Mouse (Mus musculus): ENCODE results near the gene Bcorl1. TPM values are rescaled to one million over a fixed set of nuclear protein-coding genes. Genes with fewer than 3 reads are reported as not detected.

Bcorl1 gene
- polyA plus RNA-seq, 1 experiment, result 3.5 TPM

DNA sequence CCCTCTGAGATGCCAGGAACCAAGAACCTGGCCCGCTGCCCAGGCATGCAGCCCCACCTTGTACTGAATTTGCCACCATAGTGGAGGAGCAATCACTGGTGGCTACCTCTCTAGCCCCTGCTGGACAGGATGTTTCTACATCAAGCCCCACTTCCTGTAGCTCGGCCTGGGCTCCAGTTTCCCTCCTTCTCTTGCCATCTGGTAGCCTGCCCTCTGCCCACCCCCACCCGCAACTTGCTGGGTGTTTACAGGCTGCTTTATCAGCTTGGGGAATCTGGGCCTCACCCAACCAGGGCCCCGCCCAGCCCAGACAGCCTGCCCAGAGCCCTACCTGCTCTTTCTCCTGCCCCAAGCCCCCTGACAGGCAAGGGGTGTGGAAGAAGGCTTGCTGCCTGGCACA lies 97.9 kb downstream of the Bcorl1 start:
- Histone ChIP-seq H3K36me3 (ENCODE audit: control insufficient read depth, insufficient read depth, low read length) (no peaks in the 10 kb centered on the region), H3K4me1 (ENCODE audit: control insufficient read depth, insufficient read depth, low read length) (no peaks in the 10 kb centered on the region), H3K27ac (ENCODE audit: insufficient read depth, low read depth, low read length) (no peak overlapping the region), H3K4me3 (ENCODE audit: insufficient read depth, low read depth, low read length) (no peak overlapping the region), H3K27me3 (replicated peaks; ENCODE audit: control insufficient read depth, insufficient read depth, low read length) (no peaks in the 10 kb centered on the region)
- TF ChIP-seq POLR2A (IDR thresholded peaks at IDR 0.05; ENCODE audit: low read depth, low read length) (no peak), CTCF (conservative IDR thresholded peaks at IDR 0.05; ENCODE audit: insufficient read depth, insufficient read length, low read depth, low read length) (no peak)
- WGBS, result 67% methylated on average over 4 of the region's 4 CpGs
- no peak for DNase-seq

DNA sequence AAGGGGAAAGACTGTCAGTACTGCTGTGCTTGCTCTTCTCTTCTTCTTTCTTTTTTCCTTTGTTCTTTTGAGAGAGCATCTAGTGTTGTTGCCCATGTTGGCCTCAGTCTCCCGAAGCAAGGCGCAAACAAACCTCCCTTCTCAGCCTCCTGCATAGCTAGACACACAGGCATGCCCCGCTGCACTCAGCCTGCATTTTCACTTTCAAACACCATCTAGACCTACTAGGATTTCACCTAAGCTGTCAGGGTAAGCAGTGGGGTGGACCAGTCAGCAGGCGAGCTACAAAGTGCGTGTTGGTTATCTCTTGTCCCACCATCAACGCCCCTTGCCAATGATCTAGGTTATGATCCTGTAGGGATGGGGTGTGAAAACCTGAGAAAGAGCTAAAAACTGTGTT lies 100.4 kb downstream of the Bcorl1 start:
- no peak overlapping the region for H3K27ac ChIP-seq (ENCODE audit: insufficient read depth, low read depth, low read length)
- no peaks in the 10 kb centered on the region for H3K36me3 ChIP-seq (ENCODE audit: control insufficient read depth, insufficient read depth, low read length)
- no peaks in the 10 kb centered on the region for H3K27me3 ChIP-seq (replicated peaks; ENCODE audit: control insufficient read depth, insufficient read depth, low read length)
- no peak for DNase-seq
- no peak overlapping the region for H3K4me3 ChIP-seq (ENCODE audit: insufficient read depth, low read depth, low read length)
- TF ChIP-seq POLR2A (IDR thresholded peaks at IDR 0.05; ENCODE audit: low read depth, low read length) (no peak), CTCF (conservative IDR thresholded peaks at IDR 0.05; ENCODE audit: insufficient read depth, insufficient read length, low read depth, low read length) (no peak)
- no peaks in the 10 kb centered on the region for H3K4me1 ChIP-seq (ENCODE audit: control insufficient read depth, insufficient read depth, low read length)
- WGBS, result 79% methylated on average over 6 of the region's 6 CpGs

DNA sequence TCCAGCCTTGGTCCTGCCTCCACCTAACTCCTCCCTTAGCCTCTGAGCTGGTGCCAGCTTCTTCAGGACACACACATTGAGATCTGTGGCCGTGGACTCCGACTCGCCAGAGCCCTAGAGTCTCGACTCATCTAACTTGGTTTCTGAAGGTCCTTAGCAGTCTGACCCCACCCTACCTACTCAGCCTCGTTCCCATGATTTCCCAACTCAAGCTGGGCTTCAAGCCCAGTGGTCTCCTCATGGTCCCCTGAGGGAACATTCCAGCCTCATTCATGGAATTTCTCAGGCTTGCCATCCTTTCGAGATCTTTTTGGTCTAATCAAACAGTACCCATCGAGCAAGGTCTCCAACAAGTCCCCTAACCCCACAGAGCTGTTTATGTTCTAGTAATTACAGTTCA lies 100.8 kb downstream of the Bcorl1 start:
- H3K36me3 ChIP-seq (ENCODE audit: control insufficient read depth, insufficient read depth, low read length), result no peaks in the 10 kb centered on the region
- no peak overlapping the region for H3K27ac ChIP-seq (ENCODE audit: insufficient read depth, low read depth, low read length)
- H3K27me3 ChIP-seq (replicated peaks; ENCODE audit: control insufficient read depth, insufficient read depth, low read length), result no peaks in the 10 kb centered on the region
- DNase-seq, result no peak
- no peak for TF ChIP-seq CTCF (conservative IDR thresholded peaks at IDR 0.05; ENCODE audit: insufficient read depth, insufficient read length, low read depth, low read length)
- no peak for TF ChIP-seq POLR2A (IDR thresholded peaks at IDR 0.05; ENCODE audit: low read depth, low read length)
- WGBS, result 55% methylated on average over 7 of the region's 7 CpGs
- no peak overlapping the region for H3K4me3 ChIP-seq (ENCODE audit: insufficient read depth, low read depth, low read length)
- H3K4me1 ChIP-seq (ENCODE audit: control insufficient read depth, insufficient read depth, low read length), result no peaks in the 10 kb centered on the region

DNA sequence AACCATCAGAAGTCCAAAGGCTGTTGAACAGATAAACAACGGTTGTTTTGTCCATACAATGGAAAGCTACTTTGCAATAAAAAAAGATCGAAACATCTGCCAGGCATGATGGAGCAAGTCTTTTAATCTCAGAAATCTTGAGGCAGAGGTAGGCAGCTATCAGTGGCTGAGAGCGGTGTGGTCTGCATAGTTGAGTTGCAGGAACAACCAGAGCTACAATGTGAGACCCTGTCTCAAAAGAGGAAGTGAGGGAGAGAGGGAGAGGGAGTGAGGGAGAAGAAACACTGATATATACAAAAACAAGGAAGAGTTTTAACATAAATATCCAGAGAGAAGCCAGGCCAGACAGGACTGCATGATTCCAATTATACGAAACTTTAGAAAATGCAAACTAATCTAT lies 103.5 kb downstream of the Bcorl1 start:
- Histone ChIP-seq H3K4me1 (ENCODE audit: control insufficient read depth, insufficient read depth, low read length) (no peaks in the 10 kb centered on the region), H3K27me3 (replicated peaks; ENCODE audit: control insufficient read depth, insufficient read depth, low read length) (no peaks in the 10 kb centered on the region), H3K4me3 (ENCODE audit: insufficient read depth, low read depth, low read length) (no peak overlapping the region), H3K27ac (ENCODE audit: insufficient read depth, low read depth, low read length) (no peak overlapping the region), H3K36me3 (ENCODE audit: control insufficient read depth, insufficient read depth, low read length) (no peaks in the 10 kb centered on the region)
- TF ChIP-seq POLR2A (IDR thresholded peaks at IDR 0.05; ENCODE audit: low read depth, low read length) (no peak), CTCF (conservative IDR thresholded peaks at IDR 0.05; ENCODE audit: insufficient read depth, insufficient read length, low read depth, low read length) (no peak)
- no peak for DNase-seq
- WGBS, result 88% methylated on average over 4 of the region's 4 CpGs

DNA sequence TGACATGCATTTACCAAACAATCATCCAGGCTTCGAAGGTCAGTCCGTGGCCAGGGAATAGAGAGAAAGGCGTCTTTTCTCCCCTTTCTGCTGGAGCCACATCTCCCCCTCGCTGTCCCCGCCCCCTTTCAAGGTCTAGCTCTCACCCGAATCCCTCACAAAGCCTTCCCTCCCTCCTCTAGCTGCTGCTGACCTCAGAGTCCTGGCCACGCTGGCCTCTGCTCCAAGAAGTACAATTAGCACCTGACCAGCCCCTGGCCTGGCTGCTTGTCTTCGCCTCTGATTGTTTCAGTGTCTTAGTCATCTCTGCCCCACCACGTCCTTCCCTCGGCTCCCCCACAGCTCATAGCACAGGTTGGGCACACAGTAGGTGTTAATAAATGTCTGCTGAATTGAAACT lies 108.5 kb downstream of the Bcorl1 start:
- DNase-seq, result no peak
- WGBS, result 49% methylated on average over 10 of the region's 10 CpGs

DNA sequence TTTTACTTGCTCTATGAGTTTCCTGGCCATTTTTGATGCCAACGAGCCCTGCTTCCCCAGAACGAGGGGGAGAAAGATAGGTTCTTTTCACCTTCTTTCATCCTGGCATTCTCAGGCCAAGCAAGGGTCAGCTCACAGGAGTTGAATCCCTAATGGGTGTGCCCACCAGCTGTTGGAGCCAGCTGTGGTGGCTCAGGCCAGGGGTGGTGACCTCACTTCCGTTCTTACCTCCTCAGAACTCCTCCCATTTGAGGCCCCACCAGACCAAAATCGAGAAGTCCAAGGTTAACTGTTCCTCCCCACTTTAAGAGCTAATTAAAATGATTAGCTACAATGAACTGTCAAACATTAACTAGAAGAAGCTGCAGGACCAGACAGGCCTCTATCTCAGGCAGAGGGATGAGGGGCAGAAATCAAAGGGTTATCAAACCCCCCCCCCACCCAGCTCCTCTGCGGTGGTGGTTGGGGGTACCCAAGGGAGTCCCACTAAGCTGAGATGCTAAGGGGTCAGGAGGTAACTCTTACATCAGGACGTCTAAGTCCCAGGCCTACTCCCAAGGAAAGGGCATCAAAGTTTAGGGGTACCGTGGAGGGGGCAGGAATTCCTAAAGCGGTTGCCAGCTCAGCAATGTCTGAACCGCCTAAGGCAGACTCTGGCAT lies 111.2 kb downstream of the Bcorl1 start:
- TF ChIP-seq CTCF (conservative IDR thresholded peaks at IDR 0.05; ENCODE audit: insufficient read depth, insufficient read length, low read depth, low read length) (no peak), POLR2A (IDR thresholded peaks at IDR 0.05; ENCODE audit: low read depth, low read length) (no peak)
- H3K27ac ChIP-seq (ENCODE audit: insufficient read depth, low read depth, low read length), result no peak overlapping the region
- H3K36me3 ChIP-seq (ENCODE audit: control insufficient read depth, insufficient read depth, low read length), result no peaks in the 10 kb centered on the region
- peak; percentile 27 for DNase-seq
- WGBS, result 15% methylated on average over 9 of the region's 9 CpGs
- no peaks in the 10 kb centered on the region; the same call in 1 of the 2 replicates for H3K27me3 ChIP-seq (replicated peaks; ENCODE audit: control insufficient read depth, insufficient read depth, low read length)
- H3K4me3 ChIP-seq (ENCODE audit: insufficient read depth, low read depth, low read length), result peak overlapping the region; percentile 72
- no peaks in the 10 kb centered on the region for H3K4me1 ChIP-seq (ENCODE audit: control insufficient read depth, insufficient read depth, low read length)

More for the DNA sequence above, 108.5 kb downstream of the Bcorl1 start:
- no peaks in the 10 kb centered on the region for H3K4me1 ChIP-seq (ENCODE audit: control insufficient read depth, insufficient read depth, low read length)
- no peak overlapping the region for H3K27ac ChIP-seq (ENCODE audit: insufficient read depth, low read depth, low read length)
- H3K4me3 ChIP-seq (ENCODE audit: insufficient read depth, low read depth, low read length), result no peak overlapping the region
- TF ChIP-seq POLR2A (IDR thresholded peaks at IDR 0.05; ENCODE audit: low read depth, low read length), result no peak
- TF ChIP-seq CTCF (conservative IDR thresholded peaks at IDR 0.05; ENCODE audit: insufficient read depth, insufficient read length, low read depth, low read length), result no peak
- H3K27me3 ChIP-seq (replicated peaks; ENCODE audit: control insufficient read depth, insufficient read depth, low read length), result no peaks in the 10 kb centered on the region
- H3K36me3 ChIP-seq (ENCODE audit: control insufficient read depth, insufficient read depth, low read length), result no peaks in the 10 kb centered on the region

DNA sequence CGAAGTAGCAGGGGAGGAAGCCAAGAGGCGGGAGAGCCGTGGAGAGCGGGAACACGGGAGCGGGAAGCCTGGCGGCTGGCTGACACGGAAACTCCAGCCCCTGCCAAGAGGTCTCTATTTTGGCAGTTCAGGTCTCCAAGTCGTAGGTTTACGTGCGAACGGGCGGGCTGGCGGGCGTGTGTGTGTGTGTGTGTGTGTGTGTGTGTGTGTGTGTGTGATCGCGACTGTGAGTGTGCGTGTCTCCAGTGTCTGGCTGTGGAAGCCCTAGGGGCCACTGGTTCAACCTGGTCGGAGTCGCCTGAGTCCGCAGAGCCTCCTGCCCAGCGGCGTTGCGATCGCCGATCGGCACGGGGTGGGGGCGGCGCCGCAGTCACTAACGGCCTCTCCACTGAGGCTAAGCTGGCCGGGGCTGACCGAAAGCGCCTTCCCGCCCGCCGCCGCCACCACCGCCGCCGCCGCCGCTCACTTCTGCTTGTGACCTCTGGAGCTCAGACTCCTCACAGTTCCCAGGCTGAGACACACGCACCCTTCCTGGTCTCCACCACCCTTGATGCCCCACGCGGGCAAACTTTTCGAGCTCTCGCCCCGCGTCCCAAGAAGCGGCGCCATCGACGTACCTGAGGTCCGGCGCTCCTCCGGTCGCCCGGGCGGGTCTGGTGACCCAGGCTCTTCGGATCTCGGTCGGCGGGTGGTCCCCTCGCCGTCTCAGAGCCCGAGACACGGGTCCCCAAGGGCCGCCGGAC lies 111.9 kb downstream of the Bcorl1 start:
- 4% methylated on average over 49 of the region's 71 CpGs for WGBS
- Histone ChIP-seq H3K4me3 (ENCODE audit: insufficient read depth, low read depth, low read length) (peak overlapping the region; percentile 72), H3K4me1 (ENCODE audit: control insufficient read depth, insufficient read depth, low read length) (no peaks in the 10 kb centered on the region), H3K36me3 (ENCODE audit: control insufficient read depth, insufficient read depth, low read length) (no peaks in the 10 kb centered on the region), H3K27me3 (replicated peaks; ENCODE audit: control insufficient read depth, insufficient read depth, low read length) (no peaks in the 10 kb centered on the region; the same call in 1 of the 2 replicates), H3K27ac (ENCODE audit: insufficient read depth, low read depth, low read length) (0 out of 2 replicates have a peak overlapping the region, but pooled peaks have one; percentile 6)
- DNase-seq, result peak; percentile 17
- TF ChIP-seq CTCF (conservative IDR thresholded peaks at IDR 0.05; ENCODE audit: insufficient read depth, insufficient read length, low read depth, low read length) (no peak), POLR2A (IDR thresholded peaks at IDR 0.05; ENCODE audit: low read depth, low read length) (no peak)
